Mouse (Mus musculus): ENCODE measurements around the gene Spp1. TPM values are rescaled to one million over a fixed set of nuclear protein-coding genes. Genes with fewer than 3 reads are reported as not detected.
"Not testable (repeated sequence)": the region's sequence is repeated elsewhere in the genome, so short reads cannot be mapped to it uniquely, and the experiment has no call there.

Spp1 gene
- total RNA-seq, 2 experiments from 2014 or later, result 2.3 to 6.6 TPM

GRCm38 (mm10) chr5:104432886-104433285, 2.0 kb upstream of the Spp1 start:
- ATAC-seq (replicated peaks; ENCODE audit: poor library complexity, severe bottlenecking), result peak; percentile 21

- ATAC-seq (replicated peaks; ENCODE audit: poor library complexity, severe bottlenecking), result no peak
These were observed 851 bp upstream of the Spp1 start for GRCm38 (mm10) chr5:104433968-104434565.

- ATAC-seq (replicated peaks; ENCODE audit: poor library complexity, severe bottlenecking), result no peak
These were observed 1.6 kb downstream of the Spp1 start for GRCm38 (mm10) chr5:104436406-104437076.

- no peak for ATAC-seq (replicated peaks; ENCODE audit: poor library complexity, severe bottlenecking)
These were observed 7.5 kb downstream of the Spp1 start for GRCm38 (mm10) chr5:104442396-104442795.

GRCm38 (mm10) chr5:104442850-104443249, 7.9 kb downstream of the Spp1 start:
- no peak for ATAC-seq (replicated peaks; ENCODE audit: poor library complexity, severe bottlenecking)

GRCm38 (mm10) chr5:104446156-104446555, 11.2 kb downstream of the Spp1 start:
- ATAC-seq (replicated peaks; ENCODE audit: poor library complexity, severe bottlenecking), result peak; percentile 96

GRCm38 (mm10) chr5:104448346-104448745, 13.4 kb downstream of the Spp1 start:
- not testable (repeated sequence) for ATAC-seq (replicated peaks; ENCODE audit: poor library complexity, severe bottlenecking)

GRCm38 (mm10) chr5:104449491-104449890, 14.6 kb downstream of the Spp1 start:
- ATAC-seq (replicated peaks; ENCODE audit: poor library complexity, severe bottlenecking), result no peak

- no peak for ATAC-seq (replicated peaks; ENCODE audit: poor library complexity, severe bottlenecking)
These were observed 18.2 kb downstream of the Spp1 start for GRCm38 (mm10) chr5:104453075-104453474.

- ATAC-seq (replicated peaks; ENCODE audit: poor library complexity, severe bottlenecking), result no peak
These were observed 19.6 kb downstream of the Spp1 start for GRCm38 (mm10) chr5:104454564-104454963.

GRCm38 (mm10) chr5:104458832-104459705, 24.2 kb downstream of the Spp1 start, which contains the start of gene Pkd2:
Pkd2 (plus strand) TSS chr5:104459450.
- ATAC-seq (replicated peaks; ENCODE audit: poor library complexity, severe bottlenecking), result peak; percentile 79

- peak; percentile 53 for ATAC-seq (replicated peaks; ENCODE audit: poor library complexity, severe bottlenecking)
These were observed 25.0 kb downstream of the Spp1 start for GRCm38 (mm10) chr5:104459706-104460455.

- ATAC-seq (replicated peaks; ENCODE audit: poor library complexity, severe bottlenecking), result peak; percentile 23
These were observed 25.5 kb downstream of the Spp1 start for GRCm38 (mm10) chr5:104460456-104460838.

GRCm38 (mm10) chr5:104460856-104461255, 25.9 kb downstream of the Spp1 start:
- no peak for ATAC-seq (replicated peaks; ENCODE audit: poor library complexity, severe bottlenecking)

GRCm38 (mm10) chr5:104465279-104465678, 30.4 kb downstream of the Spp1 start:
- no peak for ATAC-seq (replicated peaks; ENCODE audit: poor library complexity, severe bottlenecking)

GRCm38 (mm10) chr5:104465731-104466130, 30.8 kb downstream of the Spp1 start:
- ATAC-seq (replicated peaks; ENCODE audit: poor library complexity, severe bottlenecking), result no peak

- no peak for ATAC-seq (replicated peaks; ENCODE audit: poor library complexity, severe bottlenecking)
These were observed 31.9 kb downstream of the Spp1 start for GRCm38 (mm10) chr5:104466816-104467215.

- ATAC-seq (replicated peaks; ENCODE audit: poor library complexity, severe bottlenecking), result no peak
These were observed 33.7 kb downstream of the Spp1 start for GRCm38 (mm10) chr5:104468586-104468985.

- ATAC-seq (replicated peaks; ENCODE audit: poor library complexity, severe bottlenecking), result no peak
These were observed 36.1 kb downstream of the Spp1 start for GRCm38 (mm10) chr5:104470981-104471391.

GRCm38 (mm10) chr5:104472371-104472770, 37.5 kb downstream of the Spp1 start:
- no peak for ATAC-seq (replicated peaks; ENCODE audit: poor library complexity, severe bottlenecking)

Data from granulocyte monocyte progenitor cell, adult 5-6 weeks (primary cell).